ENCODE assay signal across 23 mouse cellular contexts in genomic region chr2:37837542-37837941, GRCm38 (mm10).
"Had no signal": no experiment of that assay in that cellular context is flagged by ENCODE, and none has a peak within 500 bp of the region (broad histone marks: within the 10 kb centered on the region; RNA-seq: fewer than 3 reads in every experiment).

No protein-coding gene starts in this region.

- H3K36me3 ChIP-seq: heart, embryonic 15.5 days; hindbrain, embryonic 15.5 days had no signal

- H3K27ac ChIP-seq: heart, adult 2 months; heart, embryonic 13.5 days; heart, embryonic 15.5 days; hindbrain, embryonic 13.5 days; hindbrain, embryonic 15.5 days; hindbrain, postnatal 0 days; kidney, embryonic 15.5 days; kidney, postnatal 0 days; limb, embryonic 13.5 days; limb, embryonic 15.5 days had no signal

- H3K9me3 ChIP-seq: heart, embryonic 13.5 days; heart, embryonic 15.5 days; hindbrain, embryonic 13.5 days; hindbrain, embryonic 15.5 days; kidney, embryonic 15.5 days; limb, embryonic 13.5 days; limb, embryonic 15.5 days had no signal

- H3K9ac ChIP-seq: heart, embryonic 13.5 days; heart, embryonic 15.5 days; hindbrain, embryonic 13.5 days; hindbrain, embryonic 15.5 days; kidney, embryonic 15.5 days; limb, embryonic 13.5 days; limb, embryonic 15.5 days had no signal

- H3K27me3 ChIP-seq: heart, embryonic 13.5 days; heart, embryonic 15.5 days; hindbrain, embryonic 13.5 days; hindbrain, embryonic 15.5 days; kidney, embryonic 15.5 days; limb, embryonic 13.5 days; limb, embryonic 15.5 days had no signal

- DNase-seq: gastrocnemius, postnatal 14 days; gastrocnemius, postnatal 36 days; heart, adult 11 months; heart, adult 2 months; heart, postnatal 14 days; heart, postnatal 36 days; kidney, adult 18-20 months; kidney, adult 8-10 months; kidney, postnatal 14 days; kidney, postnatal 36 days; layer of hippocampus, adult 9-11 months; layer of hippocampus, postnatal 36 days; left cerebral cortex, postnatal 4 days had no signal

- H3K4me2 ChIP-seq: heart, embryonic 11.5 days; heart, embryonic 13.5 days; heart, embryonic 15.5 days; hindbrain, embryonic 13.5 days; hindbrain, embryonic 15.5 days; kidney, embryonic 15.5 days; limb, embryonic 13.5 days; limb, embryonic 15.5 days had no signal

- ATAC-seq: hindbrain, postnatal 0 days had no signal

- H3K4me3 ChIP-seq: heart, adult 2 months; heart, embryonic 13.5 days; heart, embryonic 15.5 days; hindbrain, embryonic 13.5 days; hindbrain, embryonic 15.5 days; kidney, embryonic 15.5 days; limb, embryonic 13.5 days; limb, embryonic 15.5 days had no signal
